Mouse (Mus musculus) R1 (cell line): ENCODE measurements around the gene Fsip1.

ENCODE experiments used
- DNase-seq: peaks from one replicate; pipeline ENCODE4 v3.0.0-alpha.2; 2018; ENCODE audit warnings: low read depth, low spot score

Fsip1 gene

GRCm38 (mm10) chr2:118099104-118099503 lies 157.7 kb downstream of the Fsip1 start:
- no peak for DNase-seq

- no peak for DNase-seq
Measured at GRCm38 (mm10) chr2:118091226-118091625, 165.5 kb downstream of the Fsip1 start.

- no peak for DNase-seq
Measured at GRCm38 (mm10) chr2:118087044-118087726, 169.6 kb downstream of the Fsip1 start.

- DNase-seq = no peak
Measured at GRCm38 (mm10) chr2:118085647-118086046, 171.1 kb downstream of the Fsip1 start.

GRCm38 (mm10) chr2:118084693-118085092 lies 172.1 kb downstream of the Fsip1 start:
- DNase-seq = no peak

GRCm38 (mm10) chr2:118083652-118084051 lies 173.1 kb downstream of the Fsip1 start:
- DNase-seq = no peak

- DNase-seq = no peak
Measured at GRCm38 (mm10) chr2:118081581-118081980, 175.2 kb downstream of the Fsip1 start.
